Mouse (Mus musculus): ENCODE results near the gene Gstm5.

- no peak for TF ChIP-seq CTCF (IDR thresholded peaks at IDR 0.05; ENCODE audit: extremely low read depth, insufficient read length, insufficient replicate concordance, low read depth, low read length)
- no peak for TF ChIP-seq POLR2A (IDR thresholded peaks at IDR 0.05; ENCODE audit: low read depth, low read length)
Observed at GRCm38 (mm10) chr3:107920348-107920747, 24.7 kb downstream of the Gstm5 start.

Data from small intestine, adult 2 months (tissue).